Mouse (Mus musculus): ENCODE data around the gene Plxdc1. TPM values are rescaled to one million over a fixed set of nuclear protein-coding genes. Genes with fewer than 3 reads are reported as not detected.
"Not testable (repeated sequence)": the region's sequence is repeated elsewhere in the genome, so short reads cannot be mapped to it uniquely, and the experiment has no call there.

The Plxdc1 gene
- polyA plus RNA-seq, 1 experiment from 2014 or later = 1.7 TPM

- Histone ChIP-seq H3K4me2 (replicated peaks; ENCODE audit: low read depth, low read length) (no peak overlapping the region), H3K4me3 (ENCODE audit: low read length) (no peak overlapping the region), H3K36me3 (ENCODE audit: control insufficient read depth, insufficient read depth, low read length) (no peaks in the 10 kb centered on the region), H3K27ac (ENCODE audit: low read depth, low read length) (no peak overlapping the region), H3K9ac (ENCODE audit: low read depth, low read length) (no peak overlapping the region), H3K4me1 (ENCODE audit: control insufficient read depth, insufficient read depth, low read length) (0 out of 2 replicates have a peak, but pooled peaks cover 4% of the 10 kb centered on the region), H3K9me3 (ENCODE audit: control insufficient read depth, low read length) (no peaks in the 10 kb centered on the region), H3K27me3 (ENCODE audit: control insufficient read depth, insufficient read depth, low read length) (no peaks in the 10 kb centered on the region)
- ATAC-seq (ENCODE audit: low FRiP score, low TSS enrichment) = peak; percentile 81; the same call in 1 of the 2 replicates
- WGBS = 13% methylated on average over 7 of the region's 7 CpGs
These were observed 38.8 kb downstream of the Plxdc1 start for GRCm38 (mm10) chr11:97947426-97947825.

- not testable (repeated sequence) for H3K36me3 ChIP-seq (ENCODE audit: control insufficient read depth, insufficient read depth, low read length); ATAC-seq (ENCODE audit: low FRiP score, low TSS enrichment)
- 93% methylated on average over 7 of the region's 7 CpGs for WGBS
These were observed 40.4 kb downstream of the Plxdc1 start for GRCm38 (mm10) chr11:97945738-97946289.

GRCm38 (mm10) chr11:97945031-97945430 is 41.2 kb downstream of the Plxdc1 start:
- H3K9ac ChIP-seq (ENCODE audit: low read depth, low read length) = no peak overlapping the region
- H3K27ac ChIP-seq (ENCODE audit: low read depth, low read length) = no peak overlapping the region
- H3K36me3 ChIP-seq (ENCODE audit: control insufficient read depth, insufficient read depth, low read length) = no peaks in the 10 kb centered on the region
- no peaks in the 10 kb centered on the region for H3K9me3 ChIP-seq (ENCODE audit: control insufficient read depth, low read length)
- H3K4me2 ChIP-seq (replicated peaks; ENCODE audit: low read depth, low read length) = no peak overlapping the region
- WGBS = 84% methylated on average over 10 of the region's 10 CpGs
- 0 out of 2 replicates have a peak, but pooled peaks cover 2% of the 10 kb centered on the region for H3K4me1 ChIP-seq (ENCODE audit: control insufficient read depth, insufficient read depth, low read length)
- no peaks in the 10 kb centered on the region for H3K27me3 ChIP-seq (ENCODE audit: control insufficient read depth, insufficient read depth, low read length)
- ATAC-seq (ENCODE audit: low FRiP score, low TSS enrichment) = no peak
- H3K4me3 ChIP-seq (ENCODE audit: low read length) = no peak overlapping the region

More at GRCm38 (mm10) chr11:97945738-97946289, 40.4 kb downstream of the Plxdc1 start:
- H3K9ac ChIP-seq (ENCODE audit: low read depth, low read length); H3K4me3 ChIP-seq (ENCODE audit: low read length); H3K27me3 ChIP-seq (ENCODE audit: control insufficient read depth, insufficient read depth, low read length); H3K4me2 ChIP-seq (replicated peaks; ENCODE audit: low read depth, low read length); H3K27ac ChIP-seq (ENCODE audit: low read depth, low read length); H3K9me3 ChIP-seq (ENCODE audit: control insufficient read depth, low read length); H3K4me1 ChIP-seq (ENCODE audit: control insufficient read depth, insufficient read depth, low read length): not testable (repeated sequence)

- Histone ChIP-seq H3K9me3 (ENCODE audit: control insufficient read depth, low read length) (no peaks in the 10 kb centered on the region), H3K36me3 (ENCODE audit: control insufficient read depth, insufficient read depth, low read length) (no peaks in the 10 kb centered on the region), H3K27ac (ENCODE audit: low read depth, low read length) (no peak overlapping the region), H3K4me1 (ENCODE audit: control insufficient read depth, insufficient read depth, low read length) (no peaks in the 10 kb centered on the region), H3K27me3 (ENCODE audit: control insufficient read depth, insufficient read depth, low read length) (no peaks in the 10 kb centered on the region), H3K4me2 (replicated peaks; ENCODE audit: low read depth, low read length) (no peak overlapping the region), H3K4me3 (ENCODE audit: low read length) (no peak overlapping the region), H3K9ac (ENCODE audit: low read depth, low read length) (no peak overlapping the region)
- WGBS = 76% methylated on average over 5 of the region's 5 CpGs
- ATAC-seq (ENCODE audit: low FRiP score, low TSS enrichment) = no peak
These were observed 43.0 kb downstream of the Plxdc1 start for GRCm38 (mm10) chr11:97943256-97943655.

- Histone ChIP-seq H3K4me1 (ENCODE audit: control insufficient read depth, insufficient read depth, low read length) (no peaks in the 10 kb centered on the region), H3K4me2 (replicated peaks; ENCODE audit: low read depth, low read length) (no peak overlapping the region), H3K27ac (ENCODE audit: low read depth, low read length) (no peak overlapping the region), H3K9ac (ENCODE audit: low read depth, low read length) (no peak overlapping the region), H3K27me3 (ENCODE audit: control insufficient read depth, insufficient read depth, low read length) (no peaks in the 10 kb centered on the region), H3K4me3 (ENCODE audit: low read length) (no peak overlapping the region), H3K36me3 (ENCODE audit: control insufficient read depth, insufficient read depth, low read length) (no peaks in the 10 kb centered on the region), H3K9me3 (ENCODE audit: control insufficient read depth, low read length) (no peaks in the 10 kb centered on the region)
- no peak for ATAC-seq (ENCODE audit: low FRiP score, low TSS enrichment)
- 83% methylated on average over 15 of the region's 15 CpGs for WGBS
These were observed 43.7 kb downstream of the Plxdc1 start for GRCm38 (mm10) chr11:97942420-97943111.

- Histone ChIP-seq H3K9me3 (ENCODE audit: control insufficient read depth, low read length) (no peaks in the 10 kb centered on the region), H3K9ac (ENCODE audit: low read depth, low read length) (no peak overlapping the region), H3K4me2 (replicated peaks; ENCODE audit: low read depth, low read length) (no peak overlapping the region), H3K4me1 (ENCODE audit: control insufficient read depth, insufficient read depth, low read length) (no peaks in the 10 kb centered on the region), H3K36me3 (ENCODE audit: control insufficient read depth, insufficient read depth, low read length) (no peaks in the 10 kb centered on the region), H3K27me3 (ENCODE audit: control insufficient read depth, insufficient read depth, low read length) (no peaks in the 10 kb centered on the region), H3K27ac (ENCODE audit: low read depth, low read length) (no peak overlapping the region), H3K4me3 (ENCODE audit: low read length) (no peak overlapping the region)
- 51% methylated on average over 2 of the region's 2 CpGs for WGBS
- no peak for ATAC-seq (ENCODE audit: low FRiP score, low TSS enrichment)
These were observed 48.7 kb downstream of the Plxdc1 start for GRCm38 (mm10) chr11:97937469-97938105.

- no peak overlapping the region for H3K4me3 ChIP-seq (ENCODE audit: low read length)
- no peaks in the 10 kb centered on the region for H3K36me3 ChIP-seq (ENCODE audit: control insufficient read depth, insufficient read depth, low read length)
- no peak overlapping the region for H3K9ac ChIP-seq (ENCODE audit: low read depth, low read length)
- no peaks in the 10 kb centered on the region for H3K4me1 ChIP-seq (ENCODE audit: control insufficient read depth, insufficient read depth, low read length)
- H3K9me3 ChIP-seq (ENCODE audit: control insufficient read depth, low read length) = no peaks in the 10 kb centered on the region
- no peak for ATAC-seq (ENCODE audit: low FRiP score, low TSS enrichment)
- no peak overlapping the region for H3K4me2 ChIP-seq (replicated peaks; ENCODE audit: low read depth, low read length)
- no peaks in the 10 kb centered on the region for H3K27me3 ChIP-seq (ENCODE audit: control insufficient read depth, insufficient read depth, low read length)
- H3K27ac ChIP-seq (ENCODE audit: low read depth, low read length) = no peak overlapping the region
- WGBS = 41% methylated on average over 3 of the region's 3 CpGs
These were observed 49.5 kb downstream of the Plxdc1 start for GRCm38 (mm10) chr11:97936758-97937157.

- Histone ChIP-seq H3K4me1 (ENCODE audit: control insufficient read depth, insufficient read depth, low read length) (no peaks in the 10 kb centered on the region), H3K36me3 (ENCODE audit: control insufficient read depth, insufficient read depth, low read length) (no peaks in the 10 kb centered on the region), H3K4me3 (ENCODE audit: low read length) (no peak overlapping the region), H3K27me3 (ENCODE audit: control insufficient read depth, insufficient read depth, low read length) (no peaks in the 10 kb centered on the region), H3K9me3 (ENCODE audit: control insufficient read depth, low read length) (no peaks in the 10 kb centered on the region; the same call in 1 of the 2 replicates), H3K4me2 (replicated peaks; ENCODE audit: low read depth, low read length) (no peak overlapping the region), H3K27ac (ENCODE audit: low read depth, low read length) (no peak overlapping the region), H3K9ac (ENCODE audit: low read depth, low read length) (no peak overlapping the region)
- WGBS = 57% methylated on average over 4 of the region's 4 CpGs
- ATAC-seq (ENCODE audit: low FRiP score, low TSS enrichment) = no peak
These were observed 50.2 kb downstream of the Plxdc1 start for GRCm38 (mm10) chr11:97935913-97936575.

Measured in kidney, embryonic 14.5 days (tissue).